Mouse (Mus musculus) testis, adult 2 months (tissue): ENCODE measurements around the gene Elmo1.

Experiments used
- CTCF ChIP-seq: fragments of 200-500 bp; IDR thresholded peaks from 2 replicates; pipeline ENCODE4 v1.5.1; 2012; ENCODE audit warnings: low read depth, mild to moderate bottlenecking, inconsistent platforms, low read length, moderate library complexity; ENCODE audit not compliant: control insufficient read depth, insufficient read depth, insufficient replicate concordance
- POLR2A ChIP-seq: fragments of 200-500 bp; IDR thresholded peaks from 2 replicates; pipeline ENCODE4 v1.6.1; 2012; ENCODE audit warnings: low read depth, mild to moderate bottlenecking, inconsistent platforms, low read length, moderate library complexity; ENCODE audit not compliant: control insufficient read depth

- TF ChIP-seq CTCF (no peak), POLR2A (no peak)
These were observed 383.3 kb downstream of the Elmo1 start for GRCm38 (mm10) chr13:20473641-20474078.
